Mouse (Mus musculus) ES-E14 (cell line): ENCODE measurements around the gene Rasip1.

Experiments
- CHD2 ChIP-seq: IDR thresholded peaks from 2 replicates; pipeline ENCODE4 v1.6.1; 2014; ENCODE audit warnings: mild to moderate bottlenecking, low read depth, low read length, inconsistent platforms
- MAFK ChIP-seq: IDR thresholded peaks from 2 replicates; pipeline ENCODE4 v1.6.1; 2014; ENCODE audit warnings: mild to moderate bottlenecking, low read depth, low read length, inconsistent platforms; ENCODE audit not compliant: insufficient read depth

- TF ChIP-seq MAFK (no peak), CHD2 (no peak)
Measured at GRCm38 (mm10) chr7:45591880-45592279, 35.4 kb upstream of the Rasip1 start.
